Mouse (Mus musculus) olfactory bulb, adult 2 months (tissue): ENCODE results near the gene Gm11011.

Experiments used
- CTCF ChIP-seq: fragments of 200-500 bp; IDR thresholded peaks from 2 replicates; pipeline ENCODE4 v1.5.1; 2012; ENCODE audit warnings: low read depth, mild to moderate bottlenecking, low read length, moderate library complexity; ENCODE audit not compliant: insufficient read depth
- POLR2A ChIP-seq: fragments of 200-500 bp; IDR thresholded peaks from 2 replicates; pipeline ENCODE4 v1.6.1; 2012; ENCODE audit warnings: mild to moderate bottlenecking, low read depth, low read length, moderate library complexity; ENCODE audit not compliant: insufficient read depth

- TF ChIP-seq POLR2A (no peak), CTCF (no peak)
These were observed 47.9 kb upstream of the Gm11011 start for GRCm38 (mm10) chr2:169635428-169635827.
